ENCODE assay signal across 16 mouse cellular contexts in the genomic region with DNA sequence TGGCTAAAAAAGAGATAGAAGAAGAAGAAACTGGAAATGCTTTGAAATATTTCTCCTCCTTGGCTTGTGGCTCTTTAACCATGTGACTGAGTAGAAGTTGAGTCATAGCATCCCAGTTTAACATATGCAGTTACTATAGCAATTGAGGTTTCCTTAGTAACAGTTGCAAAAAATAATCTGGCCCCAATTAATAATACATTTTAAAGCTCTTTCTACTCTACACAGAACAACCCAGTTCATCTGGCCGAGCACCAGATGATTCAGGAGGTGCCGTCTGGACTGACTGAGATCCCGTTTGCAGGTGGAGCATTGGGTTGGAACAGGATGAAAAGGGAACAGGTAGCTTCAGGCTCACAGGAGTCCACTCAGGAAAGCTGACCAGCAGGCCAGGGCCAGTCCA.
A peak's percentile ranks its signal among the peaks of the same experiment; 100 is the strongest.
DNase-seq lines count a peak whose midpoint lies in the region; ATAC-seq and TF ChIP-seq lines count a peak whose summit lies in the region.
"Had no signal": no experiment of that assay in that cellular context is flagged by ENCODE, and none has a peak within 500 bp of the region (broad histone marks: within the 10 kb centered on the region; RNA-seq: fewer than 3 reads in every experiment).

No protein-coding gene starts in this region.

- DNase-seq in frontal cortex, postnatal 10 days (ENCODE audit: low spot score in 2 of 2) = no peak
- peak; percentile 49 to 53 for DNase-seq in frontal cortex, postnatal 36 days (ENCODE audit: low spot score in 2 of 2)
- peak; percentile 35 to 38 for DNase-seq in left cerebral cortex, postnatal 36 days (ENCODE audit: low spot score in 2 of 2)
- DNase-seq in urinary bladder, postnatal 36 days (ENCODE audit: low spot score in 2 of 2) = no peak
- no peak for DNase-seq in heart, postnatal 36 days
- DNase-seq in cerebellum, adult 9-10 months = no peak
- DNase-seq: adrenal gland, postnatal 36 days; cerebellum, postnatal 10 days; gastrocnemius, postnatal 10 days; liver, postnatal 0 days; thymus, adult 18-20 months had no signal

- no peaks in the 10 kb centered on the region for H3K27me3 ChIP-seq in C2C12 (ENCODE audit: control insufficient read depth, insufficient read depth, insufficient read length)
- H3K27me3 ChIP-seq: embryonic facial prominence, embryonic 12.5 days; intestine, embryonic 15.5 days had no signal

- H3K4me3 ChIP-seq in C2C12 (ENCODE audit: insufficient read depth, poor library complexity, severe bottlenecking) = no peak overlapping the region
- H3K4me3 ChIP-seq: embryonic facial prominence, embryonic 12.5 days; intestine, embryonic 15.5 days; megakaryocyte, embryonic 14.5 days had no signal

- no peaks in the 10 kb centered on the region for H3K79me2 ChIP-seq in C2C12 (ENCODE audit: control insufficient read depth, insufficient read depth)

- no peak overlapping the region for H3ac ChIP-seq in C2C12 (ENCODE audit: control insufficient read depth, insufficient read length, low read depth)

- intact Hi-C loops in left cerebral cortex, postnatal 36 days (cut with DNase I) = loop anchor here (5.0 kb wide), 1 partner anchor 71 kb away; the partner anchor contains the start of gene Igsf3
- intact Hi-C loops in heart, postnatal 36 days (cut with DNase I) = no loop called here

- no peaks in the 10 kb centered on the region for H3K36me3 ChIP-seq in C2C12 (ENCODE audit: control insufficient read depth, insufficient read depth)

- H3K79me3 ChIP-seq in C2C12 (ENCODE audit: low read depth) = no peaks in the 10 kb centered on the region

- ATAC-seq in frontal cortex, adult (ENCODE audit: low TSS enrichment) = peak; percentile 88
- ATAC-seq: intestine, embryonic 15.5 days; liver, postnatal 0 days had no signal

- TF ChIP-seq CTCF in C2C12 (IDR thresholded peaks at IDR 0.05; ENCODE audit: control insufficient read depth, insufficient read depth, insufficient read length) = no peak

TF ChIP-seq in C2C12, 6 proteins besides CTCF, POLR2A, EP300 and RAD21:
- TF ChIP-seq USF1 (IDR thresholded peaks at IDR 0.05; ENCODE audit: low read depth) (peak; percentile 65), MYOG (IDR thresholded peaks at IDR 0.05; ENCODE audit: control insufficient read depth, extremely low read depth, insufficient read length) (no peak)

Comparison
In these comparisons a context has a peak if more than half of its experiments do, and no peak if none do; other contexts are left out.
1. DNase-seq: peak in frontal cortex, postnatal 36 days (2 of 2) and left cerebral cortex, postnatal 36 days (2 of 2); none in frontal cortex, postnatal 10 days (0 of 2), urinary bladder, postnatal 36 days (0 of 2), heart, postnatal 36 days (0 of 2) and cerebellum, adult 9-10 months (single experiment).